Mouse (Mus musculus) ES-E14 (cell line): ENCODE data around the gene Mark1.

ENCODE experiments used
- CHD2 ChIP-seq: IDR thresholded peaks from 2 replicates; pipeline ENCODE4 v1.6.1; 2014; ENCODE audit warnings: mild to moderate bottlenecking, low read depth, low read length, inconsistent platforms
- MAFK ChIP-seq: IDR thresholded peaks from 2 replicates; pipeline ENCODE4 v1.6.1; 2014; ENCODE audit warnings: mild to moderate bottlenecking, low read depth, low read length, inconsistent platforms; ENCODE audit not compliant: insufficient read depth

- no peak for TF ChIP-seq CHD2
- TF ChIP-seq MAFK, result no peak
These were observed 87.0 kb downstream of the Mark1 start for GRCm38 (mm10) chr1:184912336-184912735.
